Mouse (Mus musculus) adrenal gland, postnatal 10 days (tissue): Measurements from ENCODE around the gene Rora. TPM values are rescaled to one million over a fixed set of nuclear protein-coding genes. Genes with fewer than 3 reads are reported as not detected.

Experiments
- DNase-seq: peaks from one replicate; pipeline ENCODE4 v3.0.0; 2021; ENCODE audit warnings: mixed read lengths
- total RNA-seq, 2 experiments: library from RNA; stranded (reverse); gene quantifications; 2 replicates each; pipeline ENCODE4 v1.2.3; 2021

Gene Rora
- total RNA-seq, 2 experiments from 2014 or later: 44.1 to 60.6 TPM

DNA sequence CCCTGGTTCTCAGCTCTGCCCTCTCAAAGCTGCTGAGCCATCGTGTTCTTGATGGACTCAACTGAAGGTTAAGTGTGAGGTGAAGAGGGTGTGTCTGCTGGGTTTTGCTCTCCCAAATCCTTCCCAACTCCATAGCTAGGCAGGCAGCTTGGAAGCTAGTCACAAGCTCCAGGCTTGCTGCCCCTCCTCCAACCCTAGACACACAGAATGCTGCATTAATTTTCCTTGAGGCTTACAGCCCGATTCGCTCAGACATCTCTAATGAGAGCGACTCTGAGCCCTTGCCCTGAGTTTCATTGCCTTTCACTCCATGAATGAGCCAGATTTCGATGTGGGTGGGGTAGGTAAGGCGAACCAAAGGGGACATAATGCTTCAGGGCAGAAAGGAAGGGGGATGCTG is 705.2 kb downstream of the Rora start:
- no peak for DNase-seq

DNA sequence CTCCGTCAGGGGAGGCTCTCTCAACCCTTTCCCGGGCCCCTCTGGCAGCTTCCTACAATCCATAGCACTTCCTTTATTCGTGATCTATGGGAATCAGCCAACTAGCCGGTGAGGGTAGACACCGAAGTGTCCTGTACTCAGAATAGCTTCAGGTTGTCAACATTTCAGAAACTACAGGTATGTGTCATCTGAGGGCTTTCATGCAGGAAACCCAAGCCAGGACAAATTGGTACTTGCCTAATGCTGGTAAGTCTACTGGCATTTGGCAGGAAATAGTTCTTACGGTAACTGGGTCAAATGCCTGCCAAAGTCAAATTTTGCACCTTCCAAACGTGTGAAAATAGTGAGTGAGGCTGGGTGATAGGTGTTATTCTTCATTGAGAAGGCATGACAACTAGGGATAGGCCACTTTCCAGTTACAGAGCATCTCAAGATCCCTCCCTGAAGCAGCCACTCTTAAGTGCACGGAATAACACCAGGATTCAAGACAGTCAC is 708.4 kb downstream of the Rora start:
- no peak for DNase-seq

DNA sequence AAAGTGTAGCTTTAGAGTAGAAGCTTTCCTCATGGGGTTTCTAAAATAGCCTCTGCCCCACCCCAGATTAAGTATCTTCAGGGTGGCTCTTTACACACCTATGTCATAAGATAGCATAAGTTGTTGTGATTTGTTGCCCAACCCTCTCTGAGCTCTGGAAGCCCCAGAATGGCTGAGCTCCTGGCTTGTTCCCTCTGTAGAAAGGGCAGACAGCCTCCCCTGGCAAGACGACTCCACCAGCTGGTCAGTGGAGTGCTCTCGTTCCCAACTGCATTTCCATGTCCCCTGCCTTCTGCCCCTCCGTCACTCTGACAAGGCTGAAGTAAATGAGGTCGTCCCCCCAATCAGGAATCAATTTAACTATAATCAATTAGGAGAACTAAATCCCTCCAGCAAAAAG is 709.2 kb downstream of the Rora start:
- DNase-seq: no peak

DNA sequence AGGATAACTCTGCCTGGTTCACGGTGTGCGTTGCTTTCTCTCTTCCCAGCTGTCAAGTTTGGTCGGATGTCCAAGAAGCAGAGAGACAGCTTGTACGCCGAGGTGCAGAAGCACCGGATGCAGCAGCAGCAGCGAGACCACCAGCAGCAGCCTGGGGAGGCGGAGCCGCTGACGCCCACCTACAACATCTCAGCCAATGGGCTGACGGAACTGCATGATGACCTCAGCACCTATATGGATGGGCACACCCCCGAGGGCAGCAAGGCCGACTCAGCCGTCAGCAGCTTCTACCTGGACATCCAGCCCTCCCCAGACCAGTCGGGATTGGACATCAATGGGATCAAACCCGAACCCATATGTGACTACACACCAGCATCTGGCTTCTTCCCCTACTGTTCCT is 710.5 kb downstream of the Rora start:
- DNase-seq: no peak

DNA sequence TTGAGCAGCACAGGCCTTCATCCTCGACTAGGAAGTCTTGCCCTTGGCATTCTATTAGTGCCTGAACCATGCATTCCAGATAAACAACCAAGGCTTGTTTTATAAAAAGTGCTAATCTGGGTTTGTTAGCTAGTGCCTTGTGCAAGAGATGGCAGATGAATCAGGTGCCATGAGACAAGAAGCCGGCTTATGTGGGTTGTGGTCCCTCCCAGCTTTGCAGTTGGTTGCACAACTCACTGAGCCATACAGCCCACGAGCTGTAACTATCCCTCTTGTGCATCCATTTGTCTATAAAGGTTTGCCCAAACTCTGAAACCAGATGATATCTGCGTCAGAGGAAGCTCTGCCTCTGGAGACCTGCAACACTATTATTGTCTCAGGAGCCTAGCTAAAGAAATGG is 713.5 kb downstream of the Rora start:
- no peak for DNase-seq

DNA sequence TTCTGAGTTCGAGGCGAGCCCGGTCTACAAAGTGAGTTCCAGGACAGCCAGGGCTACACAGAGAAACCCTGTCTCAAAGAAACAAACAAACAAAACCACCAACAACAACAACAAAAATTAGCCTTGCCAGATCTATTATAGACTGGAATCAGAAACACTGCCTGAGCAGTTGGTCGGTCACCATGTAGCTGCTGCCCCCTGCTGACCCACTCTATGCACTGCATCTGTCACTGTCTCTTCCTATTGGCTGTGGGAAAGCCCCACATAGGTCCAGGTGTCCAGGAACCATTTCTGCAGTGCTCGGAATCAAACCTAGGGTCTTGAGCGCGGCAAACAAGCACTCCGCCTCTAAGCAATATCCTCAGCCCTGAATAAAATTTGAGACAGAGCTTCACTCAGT is 714.5 kb downstream of the Rora start:
- peak; percentile 76 for DNase-seq

DNA sequence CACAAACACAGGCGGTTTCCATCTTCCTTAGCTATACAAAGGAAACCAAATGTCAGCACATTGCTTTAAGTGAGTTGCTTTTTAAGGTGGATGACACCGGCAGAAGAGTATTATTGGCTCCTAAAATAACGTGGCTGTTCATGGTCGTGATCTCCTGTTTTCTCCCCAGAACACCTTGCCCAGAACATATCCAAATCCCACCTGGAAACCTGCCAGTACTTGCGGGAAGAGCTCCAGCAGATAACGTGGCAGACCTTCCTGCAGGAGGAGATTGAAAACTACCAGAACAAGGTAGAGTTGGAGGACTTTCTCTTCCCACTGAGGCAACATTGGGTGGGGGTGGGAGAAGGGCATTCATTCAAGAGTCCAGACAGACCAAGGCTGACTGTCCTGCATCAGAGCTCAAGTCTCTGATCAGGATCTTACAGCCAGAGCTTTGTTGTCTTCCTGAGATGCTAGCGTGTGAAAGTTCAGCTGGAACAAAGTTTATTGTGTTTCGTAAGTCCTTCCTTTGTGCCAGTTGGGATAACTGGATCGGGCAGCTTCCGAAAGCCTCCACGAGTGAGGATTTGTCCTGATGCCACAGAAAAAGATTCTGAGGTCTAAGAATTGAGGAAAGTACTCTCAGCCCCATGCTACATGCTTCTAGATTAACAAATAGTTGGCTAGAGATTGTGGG is 717.6 kb downstream of the Rora start:
- DNase-seq: peak; percentile 37

DNA sequence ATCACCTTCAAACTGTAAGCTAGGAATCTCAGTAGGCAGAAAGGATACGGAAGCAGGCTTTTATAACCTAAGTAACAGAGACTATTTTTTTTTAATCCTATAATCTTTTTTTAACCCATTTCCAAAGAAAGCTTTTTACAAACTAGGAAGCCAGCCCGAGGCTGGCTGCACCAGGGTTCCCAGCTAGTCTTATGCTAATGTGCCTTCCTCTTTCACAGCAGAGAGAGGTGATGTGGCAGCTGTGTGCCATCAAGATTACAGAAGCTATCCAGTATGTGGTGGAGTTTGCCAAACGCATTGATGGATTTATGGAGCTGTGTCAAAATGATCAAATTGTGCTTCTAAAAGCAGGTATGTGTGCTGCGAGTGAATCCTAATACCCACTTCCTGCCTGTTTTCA is 719.3 kb downstream of the Rora start:
- no peak for DNase-seq

DNA sequence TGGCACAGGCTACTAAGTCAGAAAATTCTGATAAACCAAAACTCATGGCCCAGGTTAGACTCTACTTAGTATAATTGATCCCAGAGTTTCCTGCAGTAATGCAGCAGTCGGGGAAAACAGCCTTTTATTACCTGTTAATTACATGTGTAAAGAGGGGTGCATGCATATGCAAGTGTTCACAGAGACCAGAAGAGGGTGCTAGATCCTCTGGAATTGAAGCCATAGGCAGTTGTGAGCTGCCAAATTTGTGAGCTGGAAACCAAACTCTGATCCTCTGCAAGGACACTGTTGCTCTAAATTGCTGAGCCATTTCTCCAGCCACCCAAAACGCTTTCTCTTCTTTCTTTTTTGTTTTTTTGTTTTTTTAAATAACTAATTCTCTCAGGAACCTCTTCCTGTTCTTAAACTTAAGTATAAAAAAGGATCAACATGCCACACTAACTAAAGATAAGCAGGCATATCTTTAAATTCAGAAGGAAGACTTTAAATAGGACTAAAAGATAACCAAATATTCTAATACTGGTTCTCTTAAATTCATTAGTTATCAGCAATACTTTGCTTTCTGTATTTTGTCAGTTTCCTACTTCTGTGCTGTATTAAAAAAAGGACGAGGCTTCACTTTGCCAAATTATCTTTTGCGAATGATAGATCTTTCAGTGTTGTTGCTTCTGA is 723.5 kb downstream of the Rora start:
- DNase-seq: no peak

DNA sequence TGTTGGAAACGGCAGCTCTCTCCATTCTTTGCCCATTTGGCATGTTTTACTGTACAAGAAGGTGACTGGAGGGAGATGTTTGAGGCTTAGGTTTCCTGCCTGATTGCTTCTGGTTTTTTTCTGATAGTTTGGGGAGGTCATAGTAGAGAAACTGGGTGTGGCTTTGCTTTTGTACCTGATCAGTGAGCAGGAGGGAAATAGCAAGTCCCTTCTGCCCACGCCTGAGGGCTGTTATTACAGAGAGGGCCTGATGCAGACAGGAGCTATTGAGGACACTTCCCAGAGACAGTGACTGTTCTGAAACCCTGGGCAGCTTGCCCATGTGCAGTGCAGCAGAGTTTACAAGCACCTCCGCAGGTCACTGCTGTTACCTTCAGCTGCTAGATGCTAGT is 724.1 kb downstream of the Rora start:
- no peak for DNase-seq

DNA sequence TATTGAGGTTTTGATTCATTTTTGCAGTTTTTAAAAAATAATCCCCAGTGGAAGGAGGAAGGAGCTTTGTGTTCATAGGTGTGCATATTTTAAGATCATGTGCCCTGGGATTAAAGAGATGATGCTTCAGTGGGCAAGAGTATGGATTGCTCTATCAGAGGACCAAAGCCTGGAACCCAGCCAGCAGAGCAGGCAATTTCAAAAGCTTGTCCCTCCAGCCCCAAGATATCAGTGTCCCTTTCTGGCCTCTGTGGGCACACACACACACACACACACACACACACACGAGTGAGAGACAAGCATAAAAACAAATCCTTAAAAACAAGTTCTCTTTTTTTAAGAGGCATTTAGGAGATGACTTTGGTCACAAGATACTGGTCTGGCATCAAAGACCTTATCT is 727.0 kb downstream of the Rora start:
- no peak for DNase-seq

DNA sequence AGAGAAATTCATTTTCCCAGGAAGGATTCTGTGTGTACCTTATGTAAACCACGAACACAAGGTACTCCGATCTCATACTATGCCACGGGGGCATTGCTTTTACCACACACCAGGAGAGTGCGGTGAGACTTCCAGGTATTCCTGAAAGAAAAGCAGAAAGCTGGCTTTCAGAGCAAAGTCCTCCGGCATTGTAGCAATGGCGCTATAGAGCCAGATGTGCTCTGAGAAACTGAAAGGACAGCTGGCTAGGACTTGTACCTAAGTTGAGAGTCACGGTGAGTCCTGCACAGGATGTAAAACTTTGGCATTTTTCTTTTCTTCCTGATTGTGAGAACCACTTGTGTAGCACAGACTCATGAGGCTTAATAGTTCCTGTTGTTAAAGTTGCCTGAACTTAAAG is 728.2 kb downstream of the Rora start:
- no peak for DNase-seq

DNA sequence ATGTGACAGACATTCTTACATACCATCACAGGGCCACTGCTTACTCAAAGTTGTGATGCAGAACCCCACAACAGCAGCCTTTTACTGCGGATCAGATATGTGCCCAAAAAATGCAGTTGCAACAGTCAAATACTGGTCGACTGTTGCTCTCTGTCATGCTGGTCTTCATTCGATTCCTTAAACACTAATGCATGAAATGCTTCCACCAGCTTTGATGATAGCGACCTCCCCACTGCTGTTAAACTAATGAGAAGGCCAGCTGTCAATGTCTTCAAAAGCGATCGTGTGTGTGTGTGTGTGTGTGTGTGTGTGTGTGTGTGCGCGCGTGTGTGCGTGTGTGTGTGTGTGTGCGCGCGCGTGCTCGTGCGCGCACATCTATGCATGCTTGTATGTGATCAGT is 730.9 kb downstream of the Rora start:
- DNase-seq: no peak

DNA sequence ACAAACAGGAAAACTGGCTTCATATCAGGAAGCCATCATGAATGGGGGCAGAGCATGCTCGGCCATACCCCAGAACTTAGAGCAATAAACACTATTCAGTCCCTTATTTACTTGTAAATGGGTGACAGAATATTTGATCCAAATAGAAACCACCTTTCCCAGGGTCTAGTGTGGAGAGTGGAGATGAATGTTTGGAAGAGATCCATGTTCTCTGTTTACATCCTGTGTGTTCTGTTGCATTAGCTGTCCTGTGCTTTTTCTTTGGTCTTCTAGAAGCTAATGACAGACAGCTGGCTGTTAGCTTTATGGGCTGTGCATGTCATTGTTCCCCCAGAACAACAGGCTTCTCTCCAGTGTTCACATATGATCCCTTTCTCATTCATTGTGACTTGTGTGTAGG is 731.3 kb downstream of the Rora start:
- DNase-seq: peak; percentile 0

DNA sequence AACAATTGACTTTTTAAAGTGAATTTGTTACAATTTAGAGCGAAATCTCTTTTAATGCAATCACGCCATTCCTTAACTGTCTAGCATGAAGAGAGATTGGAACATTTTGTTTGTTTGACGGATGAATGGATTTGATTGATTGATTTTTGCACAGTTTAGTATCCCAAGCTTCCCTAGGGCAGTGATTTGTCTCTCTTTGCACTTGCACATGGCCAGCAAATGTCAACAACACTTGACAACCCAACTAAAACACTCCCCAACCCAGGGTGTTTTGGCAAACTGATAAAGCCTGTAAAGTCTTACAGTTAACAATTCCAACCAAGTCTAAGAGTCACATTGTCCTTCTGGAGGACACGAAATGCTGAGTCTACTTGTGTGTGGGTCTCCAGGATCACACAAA is 733.7 kb downstream of the Rora start:
- no peak for DNase-seq

DNA sequence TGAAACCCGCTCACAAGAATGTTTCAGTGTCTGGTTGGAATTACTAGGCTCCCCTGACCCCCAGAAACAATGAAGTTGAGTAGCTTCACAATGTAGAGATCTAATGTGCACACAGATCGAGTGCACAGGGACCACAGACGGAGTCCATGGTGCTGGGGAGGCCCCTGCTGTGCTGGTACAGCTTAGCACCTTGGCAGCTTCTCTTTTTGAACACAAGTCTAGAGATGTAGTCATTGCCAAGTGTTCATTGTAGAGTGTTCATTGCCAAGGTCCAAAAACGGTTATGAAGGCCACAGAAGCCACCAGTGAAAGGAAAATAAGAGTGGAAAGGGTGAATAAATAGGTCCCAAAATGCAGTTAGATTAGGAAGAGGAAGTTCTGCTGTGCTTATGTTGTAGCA is 737.0 kb downstream of the Rora start:
- no peak for DNase-seq

DNA sequence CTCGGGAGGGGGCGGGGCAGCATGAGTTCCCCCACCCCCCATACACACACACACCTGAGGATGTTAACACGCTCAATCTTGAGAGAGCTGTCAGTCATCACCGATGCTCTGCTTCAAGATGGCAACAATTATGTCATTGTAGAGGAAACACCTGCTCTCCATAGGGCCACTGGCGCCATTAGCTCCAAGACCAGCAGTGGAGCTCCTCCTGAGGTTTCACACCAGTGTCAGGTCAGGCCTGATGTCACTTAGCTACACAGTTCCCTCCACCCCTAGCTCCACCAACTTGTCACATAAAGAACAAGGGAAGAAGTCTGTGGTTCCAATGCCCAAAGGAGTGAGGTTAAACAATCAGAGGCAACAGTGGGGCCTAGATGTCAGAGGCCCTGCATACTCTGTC is 740.6 kb downstream of the Rora start:
- DNase-seq: no peak

DNA sequence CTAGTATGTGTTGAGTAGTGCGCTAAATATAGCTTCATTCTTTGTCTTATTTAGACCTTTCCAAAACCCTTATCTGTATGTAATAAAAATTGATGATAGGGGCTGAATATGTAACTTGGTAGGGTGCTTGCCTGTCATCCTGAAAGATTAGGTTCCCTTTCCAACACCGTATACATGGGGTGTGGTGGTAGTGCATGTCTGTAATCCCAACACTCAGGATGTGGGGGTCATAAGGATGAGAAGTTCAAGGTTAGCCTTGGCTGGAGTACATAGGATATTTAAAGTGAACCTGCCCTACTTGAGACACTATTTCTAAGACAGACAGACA is 743.8 kb downstream of the Rora start:
- no peak for DNase-seq

DNA sequence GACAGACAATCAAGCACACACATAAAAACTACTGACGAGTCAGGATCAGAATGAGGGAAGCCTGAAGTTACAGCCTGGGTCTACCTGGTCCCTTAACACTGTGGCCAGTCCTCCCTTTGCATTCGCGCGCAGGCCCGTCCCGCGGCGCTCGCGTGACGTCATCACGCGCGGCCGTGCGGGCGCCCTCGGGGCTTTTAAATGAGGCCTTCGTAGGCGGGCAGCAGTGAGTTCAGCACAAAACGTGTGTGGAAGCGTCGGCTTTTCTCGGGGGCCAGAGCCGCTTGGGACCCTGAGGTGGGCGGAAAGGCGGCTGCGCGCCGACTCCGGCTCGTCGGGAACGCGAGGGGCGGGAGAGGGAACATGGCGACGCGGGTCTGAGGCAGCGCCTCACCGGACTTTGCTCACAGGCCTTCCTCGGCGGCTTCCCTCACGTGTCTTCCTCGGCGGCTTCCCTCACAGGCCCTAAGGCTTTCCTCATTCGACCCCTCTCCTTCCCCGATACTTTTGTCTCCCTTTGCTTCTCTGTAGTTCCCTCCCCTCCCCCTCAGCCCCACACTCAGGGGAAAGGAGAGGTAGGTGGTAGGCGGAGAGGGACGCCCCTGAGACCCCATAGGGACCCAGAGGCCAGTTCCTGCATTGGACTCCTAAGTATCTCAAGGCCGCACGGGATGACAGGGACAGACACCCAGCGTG is 744.3 kb downstream of the Rora start, which contains the start of gene Ice2:
TSS of gene Ice2 (plus strand) at position 147 of the 693 bp plus-strand sequence.
- peak; percentile 87 for DNase-seq

DNA sequence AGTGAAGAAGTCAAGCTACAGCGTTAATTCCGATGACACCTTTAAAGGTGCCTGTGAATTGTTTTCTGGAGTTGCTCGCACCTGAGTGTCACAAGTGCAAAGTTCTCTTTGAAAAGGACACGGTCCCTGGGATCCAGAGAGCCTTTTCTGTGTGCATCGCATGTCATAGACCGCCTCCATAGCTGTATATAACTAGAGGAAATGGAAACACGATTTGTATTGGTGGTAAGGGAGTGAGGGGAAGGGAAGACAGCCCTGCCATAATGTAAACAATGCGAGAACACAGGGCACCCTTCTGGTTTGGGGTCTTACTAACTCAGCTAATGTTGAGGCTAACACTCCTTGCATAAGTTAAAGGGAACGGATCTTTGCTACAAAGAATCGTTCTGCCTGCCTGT is 744.9 kb downstream of the Rora start:
- no peak for DNase-seq

DNA sequence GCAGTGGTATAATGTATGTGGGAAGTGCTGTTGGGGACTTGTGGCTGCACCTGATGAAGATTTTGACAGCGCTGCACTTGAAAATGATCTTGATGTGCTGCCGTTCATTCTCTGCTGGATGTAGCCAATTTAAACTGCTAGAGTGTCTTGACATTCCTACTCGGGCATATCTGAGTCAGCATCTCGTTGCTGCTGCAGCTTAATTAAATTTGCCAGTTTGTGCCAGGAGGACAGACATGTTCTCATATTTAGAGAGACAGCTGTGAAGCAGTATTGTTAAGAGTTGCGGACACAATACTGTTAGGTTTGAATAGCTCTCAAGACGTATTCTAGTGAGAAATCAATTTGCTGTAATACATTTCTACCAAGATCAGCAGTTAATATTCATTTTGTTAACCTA is 751.1 kb downstream of the Rora start:
- DNase-seq: no peak

DNA sequence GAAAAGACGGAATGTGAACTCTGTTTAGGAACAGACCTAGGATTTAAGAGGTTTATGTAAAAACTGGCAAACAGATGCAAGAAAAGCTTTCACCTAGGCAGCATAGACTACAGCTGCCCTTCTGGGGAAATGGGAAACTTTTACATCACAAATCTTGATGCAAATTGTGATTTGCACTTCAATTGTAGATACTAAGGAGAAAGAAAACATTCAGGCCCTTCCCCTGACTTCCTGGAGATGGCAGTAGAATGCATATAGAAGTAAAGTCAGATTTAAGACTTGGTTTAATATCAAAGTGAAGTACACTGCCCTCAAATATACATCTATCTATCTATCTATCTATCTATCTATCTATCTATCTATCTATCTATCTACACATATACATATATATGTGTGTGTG is 765.9 kb downstream of the Rora start:
- no peak for DNase-seq

DNA sequence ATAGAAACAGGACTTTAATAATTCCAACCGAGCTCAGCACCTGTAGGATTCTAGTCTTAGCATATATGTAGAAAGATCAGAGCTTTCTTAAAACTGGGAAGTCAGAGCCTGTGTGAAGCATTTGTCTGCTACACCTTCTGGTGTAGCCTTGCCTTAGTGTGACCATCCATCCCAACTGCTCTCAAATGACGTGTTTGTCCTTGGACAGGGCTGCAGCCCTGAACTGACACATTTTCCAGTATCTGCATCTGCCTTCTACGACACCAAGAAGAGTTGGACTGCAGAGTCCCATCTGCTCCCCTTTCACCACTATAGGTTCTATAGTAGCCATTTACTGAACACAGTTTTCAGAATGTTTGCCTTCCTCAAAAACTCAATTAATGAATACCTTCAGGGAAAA is 776.9 kb downstream of the Rora start:
- DNase-seq: peak; percentile 20
